Mouse (Mus musculus) liver, adult 2 months (tissue): Measurements from ENCODE around the gene Fgfrl1.
"Not testable (repeated sequence)": the region's sequence is repeated elsewhere in the genome, so short reads cannot be mapped to it uniquely, and the experiment has no call there.

Experiments used
- CTCF ChIP-seq: fragments of 200-500 bp; IDR thresholded peaks from 2 replicates; pipeline ENCODE4 v1.5.1; 2011; ENCODE audit warnings: low read depth, low read length, control low read depth
- POLR2A ChIP-seq: fragments of 200-500 bp; IDR thresholded peaks from 2 replicates; pipeline ENCODE4 v1.6.1; 2011; ENCODE audit warnings: low read length, control low read depth; ENCODE audit not compliant: insufficient read depth; ENCODE audit errors: extremely low read depth

DNA sequence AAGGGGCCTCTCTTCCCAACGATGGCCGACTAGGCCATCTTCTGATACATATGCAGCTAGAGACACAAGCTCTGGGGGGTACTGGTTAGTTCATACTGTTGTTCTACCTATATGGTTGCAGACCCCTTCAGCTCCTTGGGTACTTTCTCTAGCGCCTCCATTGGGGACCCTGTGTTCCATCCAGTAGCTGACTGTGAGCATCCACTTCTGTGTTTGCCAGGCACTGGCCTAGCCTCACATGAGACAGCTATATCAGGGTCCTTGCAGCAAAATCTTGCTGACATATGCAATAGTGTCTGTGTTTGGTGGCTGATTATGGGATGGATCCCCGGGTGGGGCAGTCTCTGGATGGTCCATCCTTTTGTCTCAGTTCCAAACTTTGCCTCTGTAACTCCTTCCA is 59.1 kb downstream of the Fgfrl1 start:
- TF ChIP-seq POLR2A, CTCF: not testable (repeated sequence)
